Mouse (Mus musculus) intestine, postnatal 0 days (tissue): ENCODE measurements around the gene Ren1. TPM values are rescaled to one million over a fixed set of nuclear protein-coding genes. Genes with fewer than 3 reads are reported as not detected.

Experiments used
- ATAC-seq: fragments of 200-750 bp; cut with Nextera tagmentation; 2 replicates; pipeline ENCODE4 v1.8.0; 2017; ENCODE audit warnings: mild to moderate bottlenecking, moderate TSS enrichment, moderate library complexity
- H3K27ac ChIP-seq: fragments of 300-500 bp; sonication (generic); 2 replicates; pipeline ENCODE4 v1.5.1; 2014; ENCODE audit warnings: mild to moderate bottlenecking, low read depth, low read length, moderate library complexity
- H3K27me3 ChIP-seq: fragments of 300-500 bp; sonication (generic); replicated peaks from 2 replicates; pipeline ENCODE4 v1.6.1; 2014; ENCODE audit warnings: low read length, mixed read lengths; ENCODE audit not compliant: control insufficient read depth, insufficient read depth
- H3K36me3 ChIP-seq: fragments of 300-500 bp; sonication (generic); 2 replicates; pipeline ENCODE4 v1.6.1; 2014; ENCODE audit warnings: mild to moderate bottlenecking, moderate library complexity; ENCODE audit not compliant: control insufficient read depth, insufficient read depth
- H3K4me1 ChIP-seq: fragments of 300-500 bp; sonication (generic); replicated peaks from 2 replicates; pipeline ENCODE4 v1.6.1; 2014; ENCODE audit warnings: antibody characterized with exemption, low read length, mixed read lengths; ENCODE audit not compliant: control insufficient read depth, insufficient read depth
- H3K4me2 ChIP-seq: fragments of 300-500 bp; sonication (generic); replicated peaks from 2 replicates; pipeline ENCODE4 v1.6.1; 2014; ENCODE audit warnings: low read depth, mild to moderate bottlenecking, moderate library complexity
- H3K4me3 ChIP-seq: fragments of 300-500 bp; sonication (generic); 2 replicates; pipeline ENCODE4 v1.5.1; 2014; ENCODE audit warnings: low read depth, low read length
- H3K9ac ChIP-seq: fragments of 300-500 bp; sonication (generic); 2 replicates; pipeline ENCODE4 v1.6.1; 2014; ENCODE audit warnings: mild to moderate bottlenecking, low read depth, low read length
- H3K9me3 ChIP-seq: fragments of 300-500 bp; sonication (generic); 2 replicates; pipeline ENCODE4 v1.6.1; 2016; ENCODE audit warnings: mixed run types; ENCODE audit not compliant: control insufficient read depth
- CTCF ChIP-seq: sonication (generic); IDR thresholded peaks from 2 replicates; pipeline ENCODE4 v1.5.1; 2016; ENCODE audit warnings: low read depth, mild to moderate bottlenecking, control low read depth, antibody characterized with exemption, moderate library complexity
- WGBS: fragments of 180-500 bp; shearing (Covaris S2); extraction: QIAGEN DNeasy Blood & Tissue Kit; methylation state at CpG from one replicate; pipeline ENCODE4 v1.1.7; 2014; 5-methylcytosine and 5-hydroxymethylcytosine counted together
- polyA plus RNA-seq: library from polyadenylated mRNA; unstranded; fragments of >200 nt; fragmentation: Nextera tagmentation; extraction: Ambion mirVana; gene quantifications from 2 replicates; pipeline ENCODE4 v1.2.1, GENCODE M21; 2015

Gene Ren1
- polyA plus RNA-seq, 1 experiment from 2014 or later = 4.3 TPM

GRCm38 (mm10) chr1:133347693-133348520 is 2.4 kb upstream of the Ren1 start:
- Histone ChIP-seq H3K4me1 (no peaks in the 10 kb centered on the region; the same call in 1 of the 2 replicates), H3K9ac (no peak overlapping the region), H3K4me3 (no peak overlapping the region), H3K27me3 (no peaks in the 10 kb centered on the region), H3K4me2 (no peak overlapping the region), H3K27ac (peak overlapping the region; percentile 83), H3K9me3 (no peaks in the 10 kb centered on the region), H3K36me3 (no peaks in the 10 kb centered on the region)
- TF ChIP-seq CTCF = no peak
- ATAC-seq = peak; percentile 90
- 37% methylated on average over 11 of the region's 11 CpGs for WGBS

GRCm38 (mm10) chr1:133351762-133352161 is 1.5 kb downstream of the Ren1 start:
- H3K27me3 ChIP-seq = no peaks in the 10 kb centered on the region
- H3K4me3 ChIP-seq = no peak overlapping the region
- H3K36me3 ChIP-seq = no peaks in the 10 kb centered on the region
- 66% methylated on average over 9 of the region's 9 CpGs for WGBS
- H3K27ac ChIP-seq = no peak overlapping the region
- no peak for TF ChIP-seq CTCF
- H3K4me1 ChIP-seq = no peaks in the 10 kb centered on the region; the same call in 1 of the 2 replicates
- ATAC-seq = no peak
- no peak overlapping the region for H3K9ac ChIP-seq
- no peak overlapping the region for H3K4me2 ChIP-seq
- H3K9me3 ChIP-seq = no peaks in the 10 kb centered on the region

GRCm38 (mm10) chr1:133353371-133353809 is 3.1 kb downstream of the Ren1 start:
- no peak overlapping the region for H3K9ac ChIP-seq
- ATAC-seq = peak; percentile 51; the same call in 1 of the 2 replicates
- no peak overlapping the region for H3K4me2 ChIP-seq
- no peaks in the 10 kb centered on the region for H3K27me3 ChIP-seq
- no peak overlapping the region for H3K27ac ChIP-seq
- peak; percentile 100 for TF ChIP-seq CTCF
- 52% methylated on average over 12 of the region's 12 CpGs for WGBS
- no peaks in the 10 kb centered on the region for H3K9me3 ChIP-seq
- H3K36me3 ChIP-seq = no peaks in the 10 kb centered on the region
- H3K4me3 ChIP-seq = no peak overlapping the region
- H3K4me1 ChIP-seq = no peaks in the 10 kb centered on the region

- no peak for ATAC-seq
- Histone ChIP-seq H3K27ac (no peak overlapping the region), H3K4me3 (no peak overlapping the region), H3K27me3 (no peaks in the 10 kb centered on the region), H3K4me2 (no peak overlapping the region), H3K9ac (no peak overlapping the region), H3K9me3 (no peaks in the 10 kb centered on the region), H3K36me3 (no peaks in the 10 kb centered on the region), H3K4me1 (no peaks in the 10 kb centered on the region)
- no peak for TF ChIP-seq CTCF
- WGBS = 40% methylated on average over 5 of the region's 5 CpGs
Observed at GRCm38 (mm10) chr1:133355469-133355868, 5.2 kb downstream of the Ren1 start.

- Histone ChIP-seq H3K27me3 (no peaks in the 10 kb centered on the region), H3K4me1 (no peaks in the 10 kb centered on the region), H3K9me3 (no peaks in the 10 kb centered on the region), H3K4me2 (no peak overlapping the region), H3K36me3 (no peaks in the 10 kb centered on the region), H3K4me3 (no peak overlapping the region), H3K9ac (no peak overlapping the region), H3K27ac (no peak overlapping the region)
- TF ChIP-seq CTCF = no peak
- ATAC-seq = no peak
- WGBS = 56% methylated on average over 15 of the region's 15 CpGs
Observed at GRCm38 (mm10) chr1:133355912-133356311, 5.6 kb downstream of the Ren1 start.

- no peak for TF ChIP-seq CTCF
- Histone ChIP-seq H3K36me3 (no peaks in the 10 kb centered on the region), H3K4me2 (no peak overlapping the region), H3K4me3 (no peak overlapping the region), H3K4me1 (no peaks in the 10 kb centered on the region), H3K9me3 (no peaks in the 10 kb centered on the region), H3K27me3 (no peaks in the 10 kb centered on the region), H3K9ac (no peak overlapping the region), H3K27ac (no peak overlapping the region)
- ATAC-seq = no peak
- 59% methylated on average over 8 of the region's 8 CpGs for WGBS
Observed at GRCm38 (mm10) chr1:133356330-133356729, 6.0 kb downstream of the Ren1 start.
